Mouse (Mus musculus): Measurements from ENCODE around the gene Glis1.

DNA sequence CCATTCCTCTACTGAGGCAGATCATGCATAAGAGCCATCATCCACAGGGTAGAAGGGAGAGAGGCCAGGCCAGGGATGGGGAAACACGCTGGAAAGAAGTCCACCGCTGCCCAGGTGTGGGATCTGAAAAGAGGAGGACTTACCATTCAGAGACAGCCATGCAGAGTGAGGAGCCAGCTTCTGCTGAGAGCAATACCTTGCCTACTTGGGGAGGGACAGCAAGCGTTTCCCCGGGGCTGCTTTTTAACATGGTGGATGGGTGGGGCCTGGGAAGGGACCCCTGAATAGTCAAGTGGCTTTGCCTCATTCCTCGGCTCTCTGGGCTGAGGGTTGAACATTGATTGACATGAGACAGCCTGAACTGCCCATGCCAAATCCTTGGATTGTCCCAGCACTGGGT is 85.7 kb downstream of the Glis1 start:
- no peak for TF ChIP-seq ZC3H11A (IDR thresholded peaks at IDR 0.05; ENCODE audit: borderline replicate concordance, low read depth, low read length)
- TF ChIP-seq ZNF384 (IDR thresholded peaks at IDR 0.05; ENCODE audit: low read depth, low read length): no peak

Measured in ES-E14 (cell line).